Mouse (Mus musculus): ENCODE results near the gene Lpp.
A peak's percentile ranks its signal among the peaks of the same experiment; 100 is the strongest.

The Lpp gene

DNA sequence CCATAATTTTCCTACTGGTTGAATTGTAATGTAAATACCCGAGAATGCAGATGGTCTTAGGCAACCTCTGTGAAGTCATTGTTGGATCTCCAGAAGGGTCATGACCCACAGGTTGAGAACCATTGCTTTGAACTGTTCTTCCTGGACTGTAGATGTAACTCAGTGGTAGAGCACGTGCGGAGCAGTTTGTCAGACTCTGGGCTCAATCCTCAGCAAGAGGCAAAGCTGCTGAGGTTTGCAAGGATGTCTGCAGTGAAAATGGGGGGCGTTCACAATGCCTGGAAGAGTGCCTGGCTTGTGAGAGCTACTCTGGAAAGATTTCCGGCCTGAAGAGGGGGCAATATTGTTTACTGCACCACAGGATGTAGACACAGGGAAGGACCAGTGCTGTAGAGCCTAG is 6.2 kb downstream of the Lpp start:
- DNase-seq (ENCODE audit: low spot score in 2 of 2) = no peak

DNA sequence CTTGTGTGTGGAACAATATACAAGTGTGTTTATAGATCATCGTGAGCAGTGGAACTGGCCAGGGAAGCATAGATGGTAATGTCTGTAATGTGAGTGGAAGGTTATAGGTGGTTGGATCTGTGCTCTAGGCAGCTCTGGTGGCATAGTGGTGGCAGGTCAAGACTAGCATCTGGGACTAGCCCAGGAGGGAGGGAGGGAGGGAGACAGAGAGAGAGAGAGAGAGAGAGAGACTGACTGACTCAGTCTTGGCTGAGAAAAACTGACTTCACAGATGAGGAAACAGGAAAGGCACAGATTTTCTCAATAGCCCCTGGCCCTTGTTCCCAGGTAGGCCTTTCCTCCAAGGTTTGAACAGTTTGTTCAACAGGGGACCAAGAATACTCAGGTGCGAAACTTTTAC is 7.5 kb downstream of the Lpp start:
- no peak for DNase-seq (ENCODE audit: low spot score in 2 of 2)

DNA sequence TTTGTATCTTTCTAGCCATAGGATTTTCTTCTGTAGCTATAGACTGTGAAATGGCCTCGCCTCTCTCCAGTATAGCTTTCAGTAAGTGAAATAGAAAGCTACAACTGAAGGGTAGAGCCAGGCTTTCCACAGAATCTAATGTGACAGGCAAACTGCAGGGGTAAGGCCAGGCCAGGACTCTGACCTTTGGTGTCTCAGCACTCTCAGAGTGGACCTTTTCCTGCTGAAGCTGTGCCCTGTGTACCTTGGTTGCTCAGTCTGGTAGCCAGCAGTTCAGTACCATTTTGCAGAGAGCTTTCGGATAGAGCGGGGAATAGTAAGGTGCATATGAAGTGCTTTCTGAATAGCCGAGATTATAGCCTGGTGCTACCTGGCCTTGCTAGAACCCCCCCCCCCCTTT is 9.5 kb downstream of the Lpp start:
- DNase-seq (ENCODE audit: low spot score in 2 of 2) = no peak

DNA sequence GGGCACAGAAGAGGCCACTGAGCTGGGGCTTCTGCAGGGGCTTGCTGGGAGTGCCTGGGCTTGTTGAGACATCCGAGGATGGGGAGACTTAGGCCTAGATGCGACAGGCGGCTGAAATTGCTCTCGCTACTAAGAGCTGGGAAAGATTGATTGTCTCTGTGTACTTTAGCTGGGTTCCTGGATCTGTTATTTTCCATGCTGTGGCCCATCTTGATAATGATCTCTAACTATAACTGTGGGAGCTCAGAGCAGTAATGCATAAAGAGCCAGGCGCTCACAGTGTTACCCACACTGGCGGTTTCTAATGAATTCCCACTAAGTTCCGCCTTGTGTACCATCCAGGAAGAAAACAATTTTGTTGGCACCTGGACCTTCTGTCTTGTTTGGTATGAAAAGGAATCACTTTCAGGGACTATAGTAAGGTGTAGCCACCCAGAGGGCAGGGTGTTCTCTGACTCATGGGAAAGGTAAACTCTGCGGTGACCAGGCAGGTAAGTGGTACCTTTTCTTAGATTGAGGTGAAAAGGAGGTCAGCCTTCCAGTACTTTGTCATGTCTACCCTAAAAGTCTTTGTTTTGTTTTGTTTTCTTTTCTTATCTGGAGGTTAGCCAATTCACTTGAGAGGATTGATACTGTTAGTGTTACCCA is 10.6 kb downstream of the Lpp start:
- no peak for DNase-seq (ENCODE audit: low spot score in 2 of 2)

DNA sequence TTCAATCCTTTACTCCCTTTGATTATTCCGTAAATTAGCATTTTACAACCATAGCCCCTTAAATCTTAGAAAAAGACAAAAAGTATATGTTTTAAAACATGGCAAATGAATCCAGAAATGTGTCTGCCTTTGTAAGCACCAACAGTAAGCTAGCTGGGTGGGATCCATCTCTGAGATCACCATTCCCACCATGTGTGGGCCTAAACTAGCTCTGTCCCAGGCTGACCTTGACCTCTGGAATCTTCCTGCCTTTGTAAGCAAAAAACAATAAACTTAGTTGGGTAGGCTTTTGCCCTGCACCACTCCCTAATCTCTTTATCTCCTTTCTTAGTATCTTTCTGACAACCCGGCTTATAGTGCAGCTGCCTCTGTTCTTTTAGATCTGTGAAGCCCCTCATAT is 13.2 kb downstream of the Lpp start:
- no peak for DNase-seq (ENCODE audit: low spot score in 2 of 2)

DNA sequence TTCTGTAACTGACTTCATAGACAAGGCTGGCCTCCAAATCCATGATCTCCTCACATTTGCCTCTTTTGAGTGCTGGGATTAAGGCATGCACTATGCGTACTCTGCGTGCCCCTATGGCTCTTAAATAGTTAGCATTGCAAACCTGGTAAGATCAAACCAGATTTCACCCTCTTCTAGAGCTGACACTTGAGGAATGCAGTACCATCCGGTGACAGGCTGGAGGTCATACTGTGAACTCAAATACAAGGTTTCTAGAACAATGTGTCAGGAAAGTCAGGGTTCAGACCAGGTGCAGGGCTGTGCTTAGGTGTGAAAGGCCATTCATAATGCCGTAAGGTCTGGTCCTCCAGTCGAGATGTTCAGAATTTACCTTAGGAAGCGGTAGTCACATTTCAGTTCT is 18.0 kb downstream of the Lpp start:
- no peak for DNase-seq (ENCODE audit: low spot score in 2 of 2)

DNA sequence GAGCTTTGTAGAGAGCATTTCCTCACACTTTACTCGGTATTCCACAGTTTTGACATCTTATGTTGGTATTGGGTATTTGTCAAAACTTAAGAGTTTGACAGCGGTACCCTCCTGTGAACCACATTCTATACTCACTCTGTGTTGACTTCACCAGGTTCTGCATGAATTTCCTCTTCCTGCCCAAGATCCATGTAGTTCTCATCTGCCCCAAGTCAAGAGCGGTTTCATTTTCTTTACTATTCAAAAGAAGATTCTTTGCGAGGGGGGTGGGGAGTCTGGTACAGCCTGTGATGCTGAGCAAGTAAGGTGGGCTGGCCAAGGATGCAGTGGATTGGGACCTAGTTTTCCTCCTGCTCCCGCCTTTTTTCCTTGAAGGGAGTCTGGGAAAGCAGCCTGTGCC is 18.9 kb downstream of the Lpp start:
- DNase-seq (ENCODE audit: low spot score in 2 of 2) = no peak

DNA sequence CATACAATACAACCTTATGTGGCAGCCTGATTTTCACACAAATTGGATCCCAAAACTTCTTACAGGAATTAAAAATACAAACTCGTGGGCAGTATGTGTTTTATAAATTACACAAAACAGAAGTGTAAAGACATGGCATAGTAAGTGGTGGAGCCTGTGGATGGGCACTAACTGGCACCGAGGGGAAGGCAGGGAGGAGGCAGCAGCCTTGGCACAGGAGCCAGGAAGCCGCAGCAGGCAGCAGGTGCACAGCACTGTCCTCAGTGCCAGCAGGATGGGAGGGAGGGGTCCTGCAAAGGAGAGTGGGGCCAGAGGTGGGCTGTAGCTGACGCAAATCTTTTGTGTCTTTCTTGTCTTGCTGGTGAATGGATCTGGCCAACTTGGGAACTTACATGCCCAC is 19.8 kb downstream of the Lpp start:
- no peak for DNase-seq (ENCODE audit: low spot score in 2 of 2)

DNA sequence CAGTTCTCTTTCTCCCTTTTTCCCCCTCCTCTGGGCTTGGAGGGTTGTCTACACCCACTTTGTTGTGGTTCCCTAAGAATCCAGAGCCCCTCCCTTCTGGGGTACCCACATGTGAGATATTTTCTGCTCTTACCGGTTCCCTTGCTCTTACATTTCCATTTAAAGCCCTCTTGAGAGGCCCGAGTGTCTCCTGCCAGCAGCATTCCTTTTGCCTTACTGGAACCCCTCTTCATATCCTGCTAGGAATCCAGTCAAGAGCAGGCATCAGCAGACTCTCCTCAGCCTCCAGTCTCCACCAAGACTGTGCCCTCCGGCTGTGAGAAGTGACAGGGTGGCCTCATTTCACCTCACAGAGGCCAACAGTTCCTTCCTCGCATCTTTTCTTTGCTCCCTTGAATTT is 24.7 kb downstream of the Lpp start:
- no peak for DNase-seq (ENCODE audit: low spot score in 2 of 2)

DNA sequence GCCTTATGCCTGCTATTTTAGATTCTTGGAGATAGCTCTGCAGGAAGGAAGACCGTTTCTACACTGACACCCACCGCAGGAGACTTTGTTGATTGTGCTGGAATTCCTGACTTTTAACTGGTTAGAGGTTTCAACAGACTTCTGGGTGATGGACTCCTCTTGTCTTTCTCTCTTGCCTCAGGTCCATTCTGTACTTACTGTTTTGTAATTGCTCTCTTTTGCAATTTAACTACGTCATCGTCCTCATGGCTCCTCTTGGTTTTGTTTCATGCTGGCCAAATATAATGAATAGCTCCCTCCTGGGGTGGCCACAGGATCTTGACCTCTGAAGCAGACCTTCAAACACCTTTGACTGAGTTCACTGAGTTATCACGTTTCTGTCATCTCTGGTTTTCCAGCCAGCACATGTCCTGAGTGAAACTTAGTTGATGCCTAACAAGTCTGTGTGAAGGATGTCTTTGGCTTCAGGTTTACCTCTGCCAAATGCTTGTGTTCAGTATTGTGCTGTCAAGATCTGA is 27.4 kb downstream of the Lpp start:
- DNase-seq (ENCODE audit: low spot score in 2 of 2) = no peak

DNA sequence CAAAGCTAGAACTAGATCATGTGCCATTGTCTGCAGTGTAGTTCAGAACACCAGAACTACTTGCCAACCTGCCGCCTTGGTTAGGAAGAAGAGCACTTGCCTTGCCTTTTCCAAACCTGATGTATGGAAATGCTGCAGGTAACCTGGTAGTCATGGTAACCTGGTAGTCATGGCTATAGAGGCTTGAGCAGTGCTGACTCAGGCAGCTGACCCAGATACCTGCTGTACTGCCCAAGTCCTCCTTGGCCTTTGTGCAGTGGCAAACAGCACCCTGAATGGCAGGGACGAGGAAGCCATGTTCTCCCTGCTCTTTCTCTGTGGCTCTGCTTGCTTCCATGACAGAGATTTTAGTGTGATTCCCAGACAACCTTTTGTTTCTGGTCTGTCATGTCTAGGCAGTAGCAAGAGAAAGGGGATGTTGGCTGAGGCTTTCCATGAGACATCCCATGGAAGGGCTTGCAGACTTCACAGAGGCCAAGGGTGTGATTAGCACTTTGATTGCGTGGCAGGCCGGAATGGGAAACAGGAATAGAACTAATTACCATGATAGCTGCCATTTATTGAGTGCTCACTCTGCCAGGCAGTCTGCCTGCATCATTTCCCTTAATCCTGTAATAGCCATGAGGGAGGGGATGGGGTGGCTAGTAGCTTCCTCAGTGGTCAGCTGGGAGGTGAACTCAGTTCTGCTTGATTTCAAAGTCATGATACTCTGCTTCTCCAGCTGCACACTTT is 28.5 kb downstream of the Lpp start:
- no peak for DNase-seq (ENCODE audit: low spot score in 2 of 2)

DNA sequence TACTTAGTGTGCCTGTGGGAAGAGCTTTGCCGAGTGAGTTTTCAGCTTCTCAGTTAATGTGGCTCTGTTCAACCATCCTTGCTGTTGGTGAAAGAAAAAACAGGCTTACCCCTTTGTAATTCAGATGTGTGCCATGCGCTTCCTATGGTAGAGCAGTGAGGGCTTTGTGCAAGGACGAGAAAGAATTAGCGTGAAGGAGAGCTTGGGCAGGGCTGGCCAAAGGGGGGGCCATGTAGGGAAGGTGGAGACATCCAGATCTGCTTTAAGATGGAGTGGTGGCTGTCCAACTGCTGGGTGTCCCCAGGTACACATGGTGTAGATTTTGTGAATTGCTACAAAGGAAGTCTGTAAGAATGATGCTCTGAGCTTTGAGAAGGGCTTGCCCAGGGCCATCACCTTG is 29.9 kb downstream of the Lpp start:
- DNase-seq (ENCODE audit: low spot score in 2 of 2) = no peak

DNA sequence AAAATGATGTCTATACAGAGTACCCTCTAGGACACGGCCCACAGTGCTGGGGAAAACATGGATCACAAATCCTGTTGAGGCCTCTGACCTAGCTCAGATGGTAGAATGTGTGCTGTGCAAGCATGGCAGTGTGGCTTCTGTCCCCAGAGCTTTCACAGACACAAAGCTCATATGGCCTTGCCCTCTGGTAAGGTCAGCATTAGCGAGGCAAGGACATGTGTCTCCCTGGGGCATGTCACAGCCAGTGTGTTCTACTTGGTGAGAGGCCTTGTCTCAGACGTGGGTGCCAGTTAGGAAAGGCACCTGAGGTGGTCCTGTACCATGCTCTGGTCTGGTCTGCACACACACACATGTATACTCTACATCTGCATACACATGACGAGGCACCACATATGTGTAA is 30.4 kb downstream of the Lpp start:
- no peak for DNase-seq (ENCODE audit: low spot score in 2 of 2)

DNA sequence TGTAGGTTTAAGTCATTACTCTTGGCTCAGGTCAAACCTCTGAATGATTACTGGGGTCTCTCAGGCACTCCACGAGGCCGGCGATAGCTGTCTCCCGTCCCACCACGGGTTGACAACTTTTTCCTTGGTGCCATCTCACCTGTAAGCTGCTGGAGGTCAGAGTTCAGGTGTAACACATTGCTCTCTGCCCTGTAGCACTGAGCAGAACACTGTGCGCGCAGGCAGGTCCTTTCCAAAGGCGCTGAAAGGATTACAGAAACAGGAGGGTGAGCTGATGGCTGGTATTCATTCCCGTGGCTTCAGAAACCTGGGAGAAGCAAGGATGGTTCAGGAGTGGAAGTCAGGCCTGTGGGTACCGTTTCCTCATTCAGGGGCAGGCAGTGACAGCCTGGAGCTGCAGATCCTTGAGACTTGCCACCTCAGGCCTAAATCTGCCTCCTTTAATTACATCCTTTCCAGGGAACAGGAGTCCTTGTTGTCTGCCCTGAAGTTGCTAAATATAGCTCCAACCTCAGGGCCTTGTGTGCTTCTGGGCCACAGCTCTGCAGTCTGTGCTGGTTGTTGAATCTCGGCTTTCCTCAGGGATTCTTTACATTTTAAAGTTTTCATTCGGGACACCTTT is 31.2 kb downstream of the Lpp start:
- DNase-seq (ENCODE audit: low spot score in 2 of 2) = no peak

DNA sequence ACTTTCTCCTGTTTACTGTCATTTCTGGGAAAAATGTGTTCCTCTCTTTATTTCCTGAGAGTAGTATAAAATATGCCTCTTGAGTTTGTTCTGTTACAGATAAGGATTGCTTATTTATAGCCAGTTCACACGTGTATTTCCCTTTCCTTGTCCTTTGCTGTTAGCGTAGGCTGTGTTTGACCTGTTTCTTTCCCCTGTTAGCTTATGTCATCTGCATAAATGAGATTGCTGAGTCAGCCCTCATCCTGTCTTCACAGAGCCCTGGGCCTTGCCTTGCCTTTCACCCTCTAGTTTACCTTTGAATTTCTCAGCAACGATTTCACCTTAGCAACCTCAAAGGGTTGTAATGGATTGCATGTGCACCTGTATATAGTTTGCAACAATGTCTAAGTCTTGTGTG is 32.5 kb downstream of the Lpp start:
- DNase-seq (ENCODE audit: low spot score in 2 of 2) = no peak

DNA sequence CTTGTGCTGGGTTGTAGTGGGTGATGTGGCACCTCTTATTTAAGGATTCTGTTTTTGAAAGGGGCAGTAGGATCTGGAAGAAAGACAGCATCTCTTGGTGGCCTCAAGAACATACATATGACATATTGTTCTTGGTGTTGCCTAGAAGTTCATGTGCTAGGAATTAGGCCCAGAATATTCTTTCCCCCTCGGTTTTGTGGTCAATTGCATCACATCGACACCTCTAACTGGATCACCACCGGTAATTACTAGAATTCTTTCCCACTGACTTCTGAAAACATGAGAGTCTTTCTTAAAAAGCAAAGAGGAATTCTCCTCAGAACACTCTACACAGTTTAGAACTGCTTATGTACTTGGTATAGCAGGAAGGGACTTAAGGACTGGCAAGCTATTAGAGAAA is 34.3 kb downstream of the Lpp start:
- DNase-seq (ENCODE audit: low spot score in 2 of 2) = no peak

DNA sequence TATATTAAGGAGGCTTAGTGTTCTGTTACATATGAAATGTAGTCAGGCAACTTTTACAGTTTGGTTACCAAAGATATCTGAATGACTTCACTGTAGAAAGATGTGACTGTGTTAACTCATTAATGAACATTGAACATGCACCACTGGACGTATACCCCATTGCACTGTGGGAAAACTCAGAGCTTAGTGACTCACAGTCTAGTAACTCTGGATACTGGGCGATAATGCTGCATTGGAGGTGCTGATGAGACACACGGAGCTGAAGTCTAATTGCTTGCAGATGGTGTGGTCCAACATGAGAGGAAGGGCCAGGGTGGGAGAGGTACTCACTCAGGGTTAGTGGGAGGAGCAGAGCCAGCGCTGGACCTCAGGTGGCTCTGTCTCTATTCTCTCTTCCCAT is 34.7 kb downstream of the Lpp start:
- DNase-seq (ENCODE audit: low spot score in 2 of 2) = no peak

DNA sequence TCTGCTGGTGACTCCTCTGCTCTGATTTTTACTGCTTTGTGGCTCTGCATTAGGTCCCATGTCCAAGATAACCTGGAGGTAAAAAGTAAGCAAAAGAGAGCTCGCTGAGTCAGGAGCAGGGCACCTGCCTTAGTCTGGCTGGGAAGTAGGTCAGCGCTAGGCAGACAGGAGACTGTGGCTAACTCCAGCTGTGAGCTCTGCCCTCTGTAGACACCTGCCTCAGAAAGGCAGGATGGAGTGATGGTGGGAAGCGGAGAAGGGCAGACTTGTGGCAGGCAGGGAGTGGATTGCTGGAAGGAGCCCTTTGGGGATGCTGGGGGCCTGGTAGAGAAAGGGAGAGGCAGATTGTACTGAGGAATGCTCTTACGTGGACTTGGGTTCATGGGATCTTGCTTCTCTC is 35.4 kb downstream of the Lpp start:
- no peak for DNase-seq (ENCODE audit: low spot score in 2 of 2)

DNA sequence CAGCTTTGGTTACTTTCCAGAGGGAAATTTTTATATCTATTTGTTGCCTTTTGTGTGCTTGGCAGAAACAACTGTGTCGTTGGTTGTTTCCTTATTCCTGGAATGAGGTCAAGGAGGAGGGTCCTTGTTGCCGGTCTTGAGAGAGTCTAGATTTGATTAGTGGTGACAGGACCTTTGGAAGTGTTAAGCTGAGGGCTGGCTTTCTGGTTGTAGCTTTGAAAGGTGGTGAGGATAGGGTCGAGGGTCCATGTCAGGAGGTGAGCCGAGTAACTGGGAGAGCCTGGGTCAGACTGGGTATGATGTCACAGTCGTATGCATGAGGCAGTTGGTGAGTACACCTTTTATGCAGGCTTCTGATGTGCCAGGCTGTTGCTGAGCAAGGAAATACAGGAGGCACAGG is 36.4 kb downstream of the Lpp start:
- DNase-seq (ENCODE audit: low spot score in 2 of 2) = no peak

DNA sequence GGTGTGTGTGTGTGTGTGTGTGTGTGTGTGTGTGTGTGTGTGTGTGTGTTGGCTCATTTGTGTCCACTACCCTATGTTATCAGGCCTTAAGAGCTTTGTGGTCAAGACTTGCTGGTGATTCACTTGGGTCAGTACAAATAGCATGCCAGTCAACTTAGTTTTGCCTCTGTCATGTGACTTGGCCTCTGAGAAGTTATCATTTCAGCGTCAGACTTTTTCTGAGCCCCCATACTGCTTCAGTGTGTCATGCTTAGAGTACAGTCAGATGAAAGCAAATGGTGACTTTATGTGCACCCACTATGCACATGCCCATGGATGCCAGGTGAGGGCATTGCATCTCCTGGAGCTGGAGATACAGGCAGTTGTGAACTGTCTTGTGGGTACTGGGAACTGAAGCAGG is 38.5 kb downstream of the Lpp start:
- no peak for DNase-seq (ENCODE audit: low spot score in 2 of 2)

DNA sequence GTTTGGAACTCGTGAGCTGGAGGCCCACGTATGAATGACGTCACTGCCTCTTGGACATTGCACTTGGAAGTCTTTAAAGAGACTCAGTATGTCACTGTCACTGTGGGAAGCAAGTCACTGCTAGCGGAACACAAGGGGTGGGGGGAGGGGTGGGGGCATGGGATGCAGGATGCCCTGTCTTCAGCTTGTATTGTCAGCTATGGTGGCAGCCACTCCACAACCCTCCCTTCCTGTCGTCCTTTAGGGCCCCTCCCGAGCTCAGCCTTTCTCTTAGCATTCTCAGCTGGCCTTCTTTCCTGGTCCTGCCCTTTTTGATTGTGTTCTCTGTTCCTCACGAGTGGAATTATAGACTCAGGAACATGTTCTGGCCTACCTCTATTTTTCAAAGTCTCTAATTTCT is 40.3 kb downstream of the Lpp start:
- no peak for DNase-seq (ENCODE audit: low spot score in 2 of 2)

DNA sequence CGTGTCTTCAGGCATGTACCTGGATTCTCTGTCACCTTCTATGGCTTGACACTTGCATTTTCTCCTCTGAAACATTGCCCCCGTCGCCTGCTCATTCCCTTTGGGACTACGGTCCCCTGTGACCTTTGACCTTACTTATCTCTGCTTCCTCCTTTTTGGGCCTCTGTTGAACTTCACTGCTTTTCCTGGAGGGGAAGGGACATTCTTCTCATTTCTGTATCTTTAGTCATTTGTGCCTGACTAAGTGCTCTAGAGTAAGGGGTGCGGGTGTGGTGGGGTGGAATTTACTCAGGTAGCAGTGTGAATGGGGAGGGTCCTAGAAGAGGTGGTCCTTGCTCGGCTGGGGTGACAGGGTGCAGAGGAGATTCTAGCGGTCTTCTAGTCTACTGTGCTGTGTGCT is 40.7 kb downstream of the Lpp start:
- no peak for DNase-seq (ENCODE audit: low spot score in 2 of 2)

DNA sequence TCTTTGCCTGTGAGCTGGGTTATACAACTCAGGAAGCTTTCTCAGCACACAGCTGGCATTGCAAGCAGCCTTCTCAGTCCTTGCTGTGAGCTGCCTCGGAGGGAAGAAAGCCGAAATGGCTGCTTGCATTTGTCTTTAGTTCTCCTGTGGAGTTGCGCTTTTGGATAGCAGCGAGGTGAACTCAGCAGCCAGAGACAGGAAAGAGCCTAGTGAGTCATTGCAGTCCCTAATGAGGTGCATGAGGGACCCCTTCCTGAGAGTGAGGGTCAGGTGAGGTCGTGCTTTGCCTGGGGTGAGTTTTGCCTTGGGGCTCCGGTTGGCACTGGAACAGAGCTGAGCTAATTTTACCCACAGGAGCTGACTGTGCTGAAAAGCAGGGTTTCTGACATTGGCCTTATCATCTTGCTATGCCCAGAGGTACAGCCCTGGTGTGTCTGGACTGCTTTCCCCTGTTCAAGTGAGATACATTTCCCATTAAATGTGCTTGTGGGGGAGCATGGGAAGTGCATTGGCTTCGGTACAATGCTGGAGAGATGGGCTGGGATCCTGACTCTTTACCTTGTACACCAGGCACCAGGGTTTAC is 41.3 kb downstream of the Lpp start:
- DNase-seq (ENCODE audit: low spot score in 2 of 2) = peak; percentile 47 to 50
